8 mouse cellular contexts compared by ENCODE assay signal in the genomic region with DNA sequence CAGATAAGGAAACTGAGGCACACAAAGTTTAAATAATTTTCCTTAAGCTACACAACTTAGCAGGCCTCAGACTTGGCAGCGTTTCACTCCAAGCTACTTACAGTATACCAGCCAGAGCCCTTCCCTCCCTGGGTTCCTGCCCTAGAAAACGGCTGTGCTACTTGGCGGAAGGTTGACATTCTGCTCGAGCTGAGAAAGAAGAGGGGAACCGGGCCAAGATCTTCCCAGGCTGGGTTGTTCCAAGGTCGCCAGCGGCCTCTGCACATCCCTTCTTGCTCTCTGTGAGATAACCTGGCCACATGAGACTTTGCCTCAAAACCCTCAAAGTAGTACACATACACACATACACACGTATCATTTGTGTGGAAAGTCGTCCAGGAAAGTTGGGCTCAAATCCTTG. TPM values are rescaled to one million over a fixed set of nuclear protein-coding genes. Genes with fewer than 3 reads are reported as not detected.
DNase-seq lines count a peak whose midpoint lies in the region; ATAC-seq and TF ChIP-seq lines count a peak whose summit lies in the region.

No protein-coding gene starts in this region.

- WGBS in heart, embryonic 14.5 days: 34% methylated on average over 9 of the region's 9 CpGs
- WGBS in kidney, postnatal 0 days: 44% methylated on average over 9 of the region's 9 CpGs

- no peak overlapping the region for H3K27ac ChIP-seq in cortical plate, adult 2 months (ENCODE audit: insufficient read depth, low read length)
- peak overlapping the region; percentile 59 to 97 for H3K27ac ChIP-seq in heart, embryonic 14.5 days (replicated peaks in 1 of 2; ENCODE audit: control insufficient read depth in 1 of 2, insufficient read depth in 1 of 2, low read depth in 2 of 2, low read length in 2 of 2)
- H3K27ac ChIP-seq in kidney, postnatal 0 days: no peak overlapping the region

- H3K27me3 ChIP-seq in heart, embryonic 14.5 days (ENCODE audit: control insufficient read depth, insufficient read depth, low read length): no peaks in the 10 kb centered on the region
- H3K27me3 ChIP-seq in kidney, postnatal 0 days (ENCODE audit: insufficient read depth, low read length): no peaks in the 10 kb centered on the region

- no peak for TF ChIP-seq CTCF in cortical plate, adult 2 months (IDR thresholded peaks at IDR 0.05; ENCODE audit: extremely low read depth, insufficient read depth, low read length)
- TF ChIP-seq CTCF in kidney, postnatal 0 days (IDR thresholded peaks at IDR 0.05; ENCODE audit: low read depth): no peak

- H3K9me3 ChIP-seq in heart, embryonic 14.5 days (ENCODE audit: control insufficient read depth, low read length): no peaks in the 10 kb centered on the region
- H3K9me3 ChIP-seq in kidney, postnatal 0 days (replicated peaks; ENCODE audit: low read length): no peaks in the 10 kb centered on the region

- peak overlapping the region; percentile 72 for H3K4me2 ChIP-seq in heart, embryonic 14.5 days (ENCODE audit: low read length)
- H3K4me2 ChIP-seq in kidney, postnatal 0 days (ENCODE audit: low read length): peak overlapping the region; percentile 91

- peak; percentile 71 for DNase-seq in 416B (ENCODE audit: low read depth)
- peak; percentile 89 for DNase-seq in Muller cell, postnatal 12 days (ENCODE audit: inconsistent ontology term)
- DNase-seq in kidney, postnatal 0 days (ENCODE audit: low spot score): peak; percentile 24
- DNase-seq in lung, postnatal 14 days: peak; percentile 81
- DNase-seq in testis, postnatal 10 days (ENCODE audit: low spot score): peak; percentile 85
- DNase-seq in spleen, postnatal 36 days (ENCODE audit: low spot score in 2 of 2): no peak

- peaks cover 9% of the 10 kb centered on the region; the same call in 1 of the 2 replicates for H3K4me1 ChIP-seq in cortical plate, adult 2 months (ENCODE audit: control insufficient read depth, insufficient read depth, low read length)
- H3K4me1 ChIP-seq in heart, embryonic 14.5 days (ENCODE audit: control insufficient read depth in 2 of 2, insufficient read depth in 2 of 2, low read length in 2 of 2): peaks cover 21 to 48% of the 10 kb centered on the region in 2 experiments
- H3K4me1 ChIP-seq in kidney, postnatal 0 days (replicated peaks; ENCODE audit: insufficient read depth, low read length): peaks cover 18% of the 10 kb centered on the region

- no peak for ATAC-seq in heart, embryonic 14.5 days (ENCODE audit: insufficient number of reproducible peaks, insufficient read depth, low FRiP score, low read depth)
- no peak for ATAC-seq in kidney, postnatal 0 days (replicated peaks; ENCODE audit: low FRiP score, low read depth)

- peak overlapping the region; percentile 56; the same call in 1 of the 2 replicates for H3K4me3 ChIP-seq in cortical plate, adult 2 months (ENCODE audit: insufficient read depth, low read length)
- H3K4me3 ChIP-seq in heart, embryonic 14.5 days (ENCODE audit: control insufficient read depth in 1 of 2, insufficient read depth in 1 of 2, low read depth in 1 of 2, low read length in 2 of 2): peak overlapping the region in 1 of 2 experiments; percentile 83; a peak in 1 of 4 replicates
- no peak overlapping the region for H3K4me3 ChIP-seq in kidney, postnatal 0 days (replicated peaks; ENCODE audit: low read depth, low read length)

- no peak for TF ChIP-seq POLR2A in cortical plate, adult 2 months (IDR thresholded peaks at IDR 0.05; ENCODE audit: extremely low read depth, insufficient read depth, low read length)

- H3K36me3 ChIP-seq in heart, embryonic 14.5 days (ENCODE audit: control insufficient read depth, insufficient read depth, low read length): no peaks in the 10 kb centered on the region; the same call in 1 of the 2 replicates
- no peaks in the 10 kb centered on the region for H3K36me3 ChIP-seq in kidney, postnatal 0 days (ENCODE audit: insufficient read depth, low read length)

- peak overlapping the region; percentile 98; the same call in 1 of the 2 replicates for H3K9ac ChIP-seq in heart, embryonic 14.5 days (ENCODE audit: low read length)
- H3K9ac ChIP-seq in kidney, postnatal 0 days (ENCODE audit: low read depth, low read length): no peak overlapping the region

RNA-seq across cellular contexts. Expression of a gene that starts 1.7 kb away (rescaled TPM):
- polyA plus RNA-seq in cortical plate, adult 2 months (2012; rRNA removed): 19.9 and 22.1 TPM in 2 replicates
- 17.9 and 25.2 TPM in 2 replicates for polyA plus RNA-seq in heart, embryonic 14.5 days (2014; fragmentation: Nextera tagmentation; extraction: Ambion mirVana)
- 20.8 and 22.9 TPM in 2 replicates for polyA plus RNA-seq in kidney, postnatal 0 days (2015; fragmentation: Nextera tagmentation; extraction: Ambion mirVana)

RNA-seq across cellular contexts. Expression of a gene that starts 15.8 kb away (rescaled TPM):
- polyA plus RNA-seq in cortical plate, adult 2 months (2012; rRNA removed): 5.9 and 7.6 TPM in 2 replicates
- 12.3 and 13.5 TPM in 2 replicates for polyA plus RNA-seq in heart, embryonic 14.5 days (2014; fragmentation: Nextera tagmentation; extraction: Ambion mirVana)
- 12.4 and 12.5 TPM in 2 replicates for polyA plus RNA-seq in kidney, postnatal 0 days (2015; fragmentation: Nextera tagmentation; extraction: Ambion mirVana)

RNA-seq across cellular contexts. Expression of a gene that starts 32.4 kb away (rescaled TPM):
- 112 and 115 TPM in 2 replicates for polyA plus RNA-seq in cortical plate, adult 2 months (2012; rRNA removed)
- polyA plus RNA-seq in heart, embryonic 14.5 days (2014; fragmentation: Nextera tagmentation; extraction: Ambion mirVana): 15.9 and 19.5 TPM in 2 replicates
- polyA plus RNA-seq in kidney, postnatal 0 days (2015; fragmentation: Nextera tagmentation; extraction: Ambion mirVana): 7.3 and 8.8 TPM in 2 replicates

Comparison
In these comparisons a context has a peak if more than half of its experiments do, and no peak if none do; other contexts are left out.
1. DNase-seq: peak in 416B (single experiment), Muller cell, postnatal 12 days (single experiment), kidney, postnatal 0 days (single experiment), lung, postnatal 14 days (single experiment) and testis, postnatal 10 days (single experiment); none in spleen, postnatal 36 days (0 of 2).
2. H3K27ac ChIP-seq: peak in heart, embryonic 14.5 days (2 of 2); none in cortical plate, adult 2 months (single experiment) and kidney, postnatal 0 days (single experiment).